Mouse (Mus musculus) mouse trophoblast stem cell (cell line): ENCODE results near the gene Rfx3.

Experiments used
- in situ Hi-C, 2 experiments: fragments of 300-500 bp; cut with MseI, MboI; formaldehyde crosslinking; loops; 2 replicates in 1 of 2; 3 replicates in 1 of 2; pipeline ENCODE4 v1.15.1; 2025

The Rfx3 gene

GRCm38 (mm10) chr19:28010471-28011395 is at the start of gene Rfx3:
Rfx3 (minus strand) TSS chr19:28011166.
- in situ Hi-C loops = no loop called here

- in situ Hi-C loops = no loop called here
Observed at GRCm38 (mm10) chr19:28052058-28052457, 41.1 kb upstream of the Rfx3 start.

GRCm38 (mm10) chr19:28051571-28051970 is 40.6 kb upstream of the Rfx3 start:
- in situ Hi-C loops = no loop called here

- in situ Hi-C loops = no loop called here
Observed at GRCm38 (mm10) chr19:28049280-28049679, 38.3 kb upstream of the Rfx3 start.

GRCm38 (mm10) chr19:28046806-28047205 is 35.8 kb upstream of the Rfx3 start:
- in situ Hi-C loops = no loop called here

- in situ Hi-C loops = no loop called here
Observed at GRCm38 (mm10) chr19:28044950-28045349, 34.0 kb upstream of the Rfx3 start.

- in situ Hi-C loops = no loop called here
Observed at GRCm38 (mm10) chr19:28011718-28012499, 943 bp upstream of the Rfx3 start.

- in situ Hi-C loops = no loop called here
Observed at GRCm38 (mm10) chr19:28011396-28011717, 391 bp upstream of the Rfx3 start.

- in situ Hi-C loops = no loop called here
Observed at GRCm38 (mm10) chr19:28009587-28010281, 1.2 kb downstream of the Rfx3 start.

- in situ Hi-C loops = no loop called here
Observed at GRCm38 (mm10) chr19:28004190-28004589, 6.8 kb downstream of the Rfx3 start.

- in situ Hi-C loops = no loop called here
Observed at GRCm38 (mm10) chr19:28003474-28003873, 7.5 kb downstream of the Rfx3 start.

GRCm38 (mm10) chr19:28002708-28003107 is 8.3 kb downstream of the Rfx3 start:
- in situ Hi-C loops = no loop called here

GRCm38 (mm10) chr19:27992800-27993199 is 18.2 kb downstream of the Rfx3 start:
- in situ Hi-C loops = no loop called here

- in situ Hi-C loops = no loop called here
Observed at GRCm38 (mm10) chr19:27988746-27989145, 22.2 kb downstream of the Rfx3 start.

GRCm38 (mm10) chr19:27967590-27967989 is 43.4 kb downstream of the Rfx3 start:
- in situ Hi-C loops = no loop called here

GRCm38 (mm10) chr19:27961271-27961670 is 49.7 kb downstream of the Rfx3 start:
- in situ Hi-C loops = no loop called here

- in situ Hi-C loops = no loop called here
Observed at GRCm38 (mm10) chr19:27935453-27935852, 75.5 kb downstream of the Rfx3 start.

- in situ Hi-C loops = no loop called here
Observed at GRCm38 (mm10) chr19:27931136-27931535, 79.8 kb downstream of the Rfx3 start.

GRCm38 (mm10) chr19:27926378-27926777 is 84.6 kb downstream of the Rfx3 start:
- in situ Hi-C loops = no loop called here

GRCm38 (mm10) chr19:27919040-27919439 is 91.9 kb downstream of the Rfx3 start:
- in situ Hi-C loops = no loop called here

GRCm38 (mm10) chr19:27916446-27916845 is 94.5 kb downstream of the Rfx3 start:
- in situ Hi-C loops = no loop called here

GRCm38 (mm10) chr19:27906976-27907375 is 104.0 kb downstream of the Rfx3 start:
- in situ Hi-C loops = no loop called here
